Mouse (Mus musculus): ENCODE data around the gene Cstf1. TPM values are rescaled to one million over a fixed set of nuclear protein-coding genes. Genes with fewer than 3 reads are reported as not detected.
A peak's percentile ranks its signal among the peaks of the same experiment; 100 is the strongest.

The Cstf1 gene
- total RNA-seq (2014; rRNA removed), result 40.1 and 47.1 TPM in 2 replicates
- 25.6 and 27.6 TPM in 2 replicates for polyA plus RNA-seq (2015; fragmentation: Nextera tagmentation; extraction: Ambion mirVana)

GRCm38 (mm10) chr2:172370411-172371223 lies at the start of gene Cstf1, which contains the start of gene Aurka:
Gene Cstf1, plus strand, starts transcription at chr2:172370681.
Gene Aurka, minus strand, starts transcription at chr2:172370535.
- peak; percentile 97 for DNase-seq (ENCODE audit: low spot score)
- Histone ChIP-seq H3K9ac (replicated peaks; ENCODE audit: low read length) (peak within 1 kb of the TSS; percentile 96), H3K27me3 (ENCODE audit: insufficient read depth, low read length) (no peaks in the 10 kb centered on the region), H3K36me3 (ENCODE audit: insufficient read depth, low read length) (peaks cover 26% of the 10 kb centered on the region), H3K4me3 (ENCODE audit: low read length) (peak within 1 kb of the TSS; percentile 95), H3K4me1 (ENCODE audit: insufficient read depth, low read length) (peaks cover 7% of the 10 kb centered on the region), H3K9me3 (ENCODE audit: low read length) (no peaks in the 10 kb centered on the region), H3K4me2 (ENCODE audit: low read depth, low read length) (peak within 1 kb of the TSS; percentile 92), H3K27ac (peak within 1 kb of the TSS; percentile 91)
- ATAC-seq, result peak; percentile 99
- under 1% methylated on average over 66 of the region's 66 CpGs for WGBS
- no peak for TF ChIP-seq CTCF (IDR thresholded peaks at IDR 0.05; ENCODE audit: low read depth)

- TF ChIP-seq CTCF (IDR thresholded peaks at IDR 0.05; ENCODE audit: low read depth), result 0 out of 2 replicates have a peak, but pooled peaks have one; percentile 16
- Histone ChIP-seq H3K4me3 (ENCODE audit: low read length) (no peak overlapping the region), H3K4me1 (ENCODE audit: insufficient read depth, low read length) (no peaks in the 10 kb centered on the region), H3K27ac (no peak overlapping the region), H3K9ac (replicated peaks; ENCODE audit: low read length) (no peak overlapping the region), H3K4me2 (ENCODE audit: low read depth, low read length) (no peak overlapping the region), H3K9me3 (ENCODE audit: low read length) (no peaks in the 10 kb centered on the region), H3K36me3 (ENCODE audit: insufficient read depth, low read length) (no peaks in the 10 kb centered on the region), H3K27me3 (ENCODE audit: insufficient read depth, low read length) (no peaks in the 10 kb centered on the region)
- ATAC-seq (no peak), DNase-seq (ENCODE audit: low spot score) (peak; percentile 60)
- 25% methylated on average over 9 of the region's 9 CpGs for WGBS
Observed at GRCm38 (mm10) chr2:172320878-172321277, 49.6 kb upstream of the Cstf1 start.

GRCm38 (mm10) chr2:172328248-172328647 lies 42.2 kb upstream of the Cstf1 start:
- no peak for DNase-seq (ENCODE audit: low spot score)
- Histone ChIP-seq H3K4me3 (ENCODE audit: low read length) (no peak overlapping the region), H3K27me3 (ENCODE audit: insufficient read depth, low read length) (0 out of 2 replicates have a peak, but pooled peaks cover 5% of the 10 kb centered on the region), H3K27ac (no peak overlapping the region), H3K4me2 (ENCODE audit: low read depth, low read length) (no peak overlapping the region), H3K36me3 (ENCODE audit: insufficient read depth, low read length) (no peaks in the 10 kb centered on the region), H3K9me3 (ENCODE audit: low read length) (no peaks in the 10 kb centered on the region), H3K9ac (replicated peaks; ENCODE audit: low read length) (no peak overlapping the region), H3K4me1 (ENCODE audit: insufficient read depth, low read length) (no peaks in the 10 kb centered on the region)
- 49% methylated on average over 8 of the region's 8 CpGs for WGBS
- no peak for TF ChIP-seq CTCF (IDR thresholded peaks at IDR 0.05; ENCODE audit: low read depth)
- 0 out of 2 replicates have a peak, but pooled peaks have one; percentile 31 for ATAC-seq

- H3K9me3 ChIP-seq (ENCODE audit: low read length), result no peaks in the 10 kb centered on the region
- peak overlapping the region; percentile 46 for H3K4me2 ChIP-seq (ENCODE audit: low read depth, low read length)
- H3K9ac ChIP-seq (replicated peaks; ENCODE audit: low read length), result no peak overlapping the region
- 0 out of 2 replicates have a peak, but pooled peaks cover 5% of the 10 kb centered on the region for H3K27me3 ChIP-seq (ENCODE audit: insufficient read depth, low read length)
- DNase-seq (ENCODE audit: low spot score) (peak; percentile 92), ATAC-seq (peak; percentile 91)
- TF ChIP-seq CTCF (IDR thresholded peaks at IDR 0.05; ENCODE audit: low read depth), result peak; percentile 97
- H3K36me3 ChIP-seq (ENCODE audit: insufficient read depth, low read length), result no peaks in the 10 kb centered on the region
- H3K27ac ChIP-seq, result no peak overlapping the region
- 6% methylated on average over 13 of the region's 13 CpGs for WGBS
- H3K4me1 ChIP-seq (ENCODE audit: insufficient read depth, low read length), result no peaks in the 10 kb centered on the region
- H3K4me3 ChIP-seq (ENCODE audit: low read length), result no peak overlapping the region
Observed at GRCm38 (mm10) chr2:172329179-172329578, 41.3 kb upstream of the Cstf1 start.

GRCm38 (mm10) chr2:172338206-172338942 lies 32.1 kb upstream of the Cstf1 start:
- no peak overlapping the region for H3K9ac ChIP-seq (replicated peaks; ENCODE audit: low read length)
- H3K4me1 ChIP-seq (ENCODE audit: insufficient read depth, low read length), result no peaks in the 10 kb centered on the region
- H3K36me3 ChIP-seq (ENCODE audit: insufficient read depth, low read length), result no peaks in the 10 kb centered on the region
- ATAC-seq, result peak; percentile 33; the same call in 1 of the 2 replicates
- 59% methylated on average over 19 of the region's 19 CpGs for WGBS
- TF ChIP-seq CTCF (IDR thresholded peaks at IDR 0.05; ENCODE audit: low read depth), result no peak
- H3K27me3 ChIP-seq (ENCODE audit: insufficient read depth, low read length), result no peaks in the 10 kb centered on the region
- no peak overlapping the region for H3K4me2 ChIP-seq (ENCODE audit: low read depth, low read length)
- no peaks in the 10 kb centered on the region for H3K9me3 ChIP-seq (ENCODE audit: low read length)
- DNase-seq (ENCODE audit: low spot score), result peak; percentile 49
- no peak overlapping the region for H3K4me3 ChIP-seq (ENCODE audit: low read length)
- peak overlapping the region; percentile 45; the same call in 1 of the 2 replicates for H3K27ac ChIP-seq

- no peak for DNase-seq (ENCODE audit: low spot score)
- Histone ChIP-seq H3K27me3 (ENCODE audit: insufficient read depth, low read length) (no peaks in the 10 kb centered on the region), H3K36me3 (ENCODE audit: insufficient read depth, low read length) (no peaks in the 10 kb centered on the region), H3K4me3 (ENCODE audit: low read length) (no peak overlapping the region), H3K9me3 (ENCODE audit: low read length) (no peaks in the 10 kb centered on the region), H3K4me1 (ENCODE audit: insufficient read depth, low read length) (no peaks in the 10 kb centered on the region), H3K4me2 (ENCODE audit: low read depth, low read length) (no peak overlapping the region), H3K27ac (no peak overlapping the region), H3K9ac (replicated peaks; ENCODE audit: low read length) (no peak overlapping the region)
- TF ChIP-seq CTCF (IDR thresholded peaks at IDR 0.05; ENCODE audit: low read depth), result no peak
- no peak for ATAC-seq
- 22% methylated on average over 3 of the region's 3 CpGs for WGBS
Observed at GRCm38 (mm10) chr2:172340936-172341335, 29.5 kb upstream of the Cstf1 start.
